Mouse (Mus musculus): ENCODE measurements at regions not wholly inside any gene's neighbourhood (a gene's known extent, or its start where the extent isn't known, plus 50 kb on each side); places are given as distances from the start of the nearest gene placed in this dataset.

GRCm38 (mm10) chr14:105805362-105805761 is 91.3 kb downstream of the Spry2 start:
- WGBS: 86% methylated on average over 5 of the region's 5 CpGs
- Histone ChIP-seq H3K4me1 (peaks cover 23% of the 10 kb centered on the region), H3K4me3 (no peak overlapping the region), H3K27ac (replicated peaks) (no peak overlapping the region), H3K27me3 (replicated peaks; ENCODE audit: low read depth, poor library complexity, severe bottlenecking) (no peaks in the 10 kb centered on the region), H3K9me3 (no peaks in the 10 kb centered on the region), H3K36me3 (replicated peaks) (no peaks in the 10 kb centered on the region)
- DNase-seq (ENCODE audit: low spot score): no peak

GRCm38 (mm10) chr14:105804761-105805160 is 91.9 kb downstream of the Spry2 start:
- no peak for DNase-seq (ENCODE audit: low spot score)
- 73% methylated on average over 5 of the region's 5 CpGs for WGBS
- H3K36me3 ChIP-seq (replicated peaks): no peaks in the 10 kb centered on the region
- no peak overlapping the region for H3K4me3 ChIP-seq
- H3K9me3 ChIP-seq: no peaks in the 10 kb centered on the region
- no peaks in the 10 kb centered on the region for H3K27me3 ChIP-seq (replicated peaks; ENCODE audit: low read depth, poor library complexity, severe bottlenecking)
- peaks cover 29% of the 10 kb centered on the region for H3K4me1 ChIP-seq
- no peak overlapping the region for H3K27ac ChIP-seq (replicated peaks)

GRCm38 (mm10) chr14:105803281-105803680 is 93.3 kb downstream of the Spry2 start:
- Histone ChIP-seq H3K36me3 (replicated peaks) (no peaks in the 10 kb centered on the region), H3K27ac (replicated peaks) (peak overlapping the region; percentile 57; the same call in 1 of the 2 replicates), H3K4me1 (peaks cover 36% of the 10 kb centered on the region), H3K4me3 (no peak overlapping the region), H3K27me3 (replicated peaks; ENCODE audit: low read depth, poor library complexity, severe bottlenecking) (no peaks in the 10 kb centered on the region), H3K9me3 (no peaks in the 10 kb centered on the region)
- 45% methylated on average over 7 of the region's 7 CpGs for WGBS
- no peak for DNase-seq (ENCODE audit: low spot score)

GRCm38 (mm10) chr14:105802529-105803280 is 93.9 kb downstream of the Spry2 start:
- WGBS: 14% methylated on average over 18 of the region's 18 CpGs
- H3K4me1 ChIP-seq: peaks cover 36% of the 10 kb centered on the region
- peak overlapping the region; percentile 41; the same call in 1 of the 2 replicates for H3K4me3 ChIP-seq
- H3K27me3 ChIP-seq (replicated peaks; ENCODE audit: low read depth, poor library complexity, severe bottlenecking): no peaks in the 10 kb centered on the region
- H3K27ac ChIP-seq (replicated peaks): peak overlapping the region; percentile 57
- no peaks in the 10 kb centered on the region for H3K36me3 ChIP-seq (replicated peaks)
- DNase-seq (ENCODE audit: low spot score): peak; percentile 18
- H3K9me3 ChIP-seq: no peaks in the 10 kb centered on the region

- WGBS: 80% methylated on average over 13 of the region's 13 CpGs
- no peak for DNase-seq (ENCODE audit: low spot score)
- Histone ChIP-seq H3K27ac (replicated peaks) (peak overlapping the region; percentile 49; the same call in 1 of the 2 replicates), H3K27me3 (replicated peaks; ENCODE audit: low read depth, poor library complexity, severe bottlenecking) (no peaks in the 10 kb centered on the region), H3K4me3 (no peak overlapping the region), H3K36me3 (replicated peaks) (no peaks in the 10 kb centered on the region), H3K4me1 (peaks cover 36% of the 10 kb centered on the region), H3K9me3 (no peaks in the 10 kb centered on the region)
Observed at GRCm38 (mm10) chr14:105800142-105800925, 96.3 kb downstream of the Spry2 start.

GRCm38 (mm10) chr14:105799401-105799861 is 97.2 kb downstream of the Spry2 start:
- H3K36me3 ChIP-seq (replicated peaks): no peaks in the 10 kb centered on the region
- 13% methylated on average over 3 of the region's 3 CpGs for WGBS
- no peak overlapping the region for H3K4me3 ChIP-seq
- no peaks in the 10 kb centered on the region for H3K9me3 ChIP-seq
- peak; percentile 68 for DNase-seq (ENCODE audit: low spot score)
- peak overlapping the region; percentile 49; the same call in 1 of the 2 replicates for H3K27ac ChIP-seq (replicated peaks)
- H3K4me1 ChIP-seq: peaks cover 36% of the 10 kb centered on the region
- H3K27me3 ChIP-seq (replicated peaks; ENCODE audit: low read depth, poor library complexity, severe bottlenecking): no peaks in the 10 kb centered on the region

GRCm38 (mm10) chr14:105793010-105793702 is 103.5 kb downstream of the Spry2 start:
- Histone ChIP-seq H3K27ac (replicated peaks) (no peak overlapping the region), H3K9me3 (no peaks in the 10 kb centered on the region), H3K4me1 (no peaks in the 10 kb centered on the region), H3K4me3 (no peak overlapping the region), H3K36me3 (replicated peaks) (no peaks in the 10 kb centered on the region), H3K27me3 (replicated peaks; ENCODE audit: low read depth, poor library complexity, severe bottlenecking) (no peaks in the 10 kb centered on the region)
- WGBS: 81% methylated on average over 4 of the region's 4 CpGs
- DNase-seq (ENCODE audit: low spot score): no peak

GRCm38 (mm10) chr14:105790441-105790840 is 106.2 kb downstream of the Spry2 start:
- Histone ChIP-seq H3K4me1 (no peaks in the 10 kb centered on the region), H3K4me3 (no peak overlapping the region), H3K36me3 (replicated peaks) (no peaks in the 10 kb centered on the region), H3K27me3 (replicated peaks; ENCODE audit: low read depth, poor library complexity, severe bottlenecking) (no peaks in the 10 kb centered on the region), H3K27ac (replicated peaks) (no peak overlapping the region), H3K9me3 (no peaks in the 10 kb centered on the region)
- WGBS: 91% methylated on average over 4 of the region's 4 CpGs
- DNase-seq (ENCODE audit: low spot score): no peak

- Histone ChIP-seq H3K9me3 (no peaks in the 10 kb centered on the region), H3K27ac (replicated peaks) (no peak overlapping the region), H3K36me3 (replicated peaks) (no peaks in the 10 kb centered on the region), H3K4me3 (no peak overlapping the region), H3K4me1 (no peaks in the 10 kb centered on the region), H3K27me3 (replicated peaks; ENCODE audit: low read depth, poor library complexity, severe bottlenecking) (no peaks in the 10 kb centered on the region)
- 86% methylated on average over 5 of the region's 5 CpGs for whole genome bisulfite sequencing
- DNase-seq (ENCODE audit: low spot score): no peak
Observed at GRCm38 (mm10) chr14:105783428-105783827, 113.2 kb downstream of the Spry2 start.

GRCm38 (mm10) chr14:105779760-105780159 is 116.9 kb downstream of the Spry2 start:
- H3K36me3 ChIP-seq (replicated peaks): no peaks in the 10 kb centered on the region

GRCm38 (mm10) chr14:105779349-105779748 is 117.3 kb downstream of the Spry2 start:
- 83% methylated on average over 4 of the region's 4 CpGs for WGBS
- no peaks in the 10 kb centered on the region for H3K4me1 ChIP-seq

More at GRCm38 (mm10) chr14:105779760-105780159, 116.9 kb downstream of the Spry2 start:
- 74% methylated on average over 3 of the region's 3 CpGs for whole genome bisulfite sequencing
- H3K27me3 ChIP-seq (replicated peaks; ENCODE audit: low read depth, poor library complexity, severe bottlenecking): no peaks in the 10 kb centered on the region
- H3K4me3 ChIP-seq: no peak overlapping the region
- no peak for DNase-seq (ENCODE audit: low spot score)
- H3K27ac ChIP-seq (replicated peaks): no peak overlapping the region
- H3K9me3 ChIP-seq: no peaks in the 10 kb centered on the region
- no peaks in the 10 kb centered on the region for H3K4me1 ChIP-seq

GRCm38 (mm10) chr14:105773674-105774073 is 122.9 kb downstream of the Spry2 start:
- no peak for DNase-seq (ENCODE audit: low spot score)
- H3K9me3 ChIP-seq: no peaks in the 10 kb centered on the region
- H3K27me3 ChIP-seq (replicated peaks; ENCODE audit: low read depth, poor library complexity, severe bottlenecking): no peaks in the 10 kb centered on the region
- H3K27ac ChIP-seq (replicated peaks): no peak overlapping the region
- no peaks in the 10 kb centered on the region for H3K4me1 ChIP-seq
- no peak overlapping the region for H3K4me3 ChIP-seq
- WGBS: 93% methylated on average over 12 of the region's 12 CpGs
- H3K36me3 ChIP-seq (replicated peaks): no peaks in the 10 kb centered on the region

More at GRCm38 (mm10) chr14:105779349-105779748, 117.3 kb downstream of the Spry2 start:
- no peak overlapping the region for H3K27ac ChIP-seq (replicated peaks)
- H3K36me3 ChIP-seq (replicated peaks): no peaks in the 10 kb centered on the region
- no peak for DNase-seq (ENCODE audit: low spot score)
- no peaks in the 10 kb centered on the region for H3K9me3 ChIP-seq
- no peaks in the 10 kb centered on the region for H3K27me3 ChIP-seq (replicated peaks; ENCODE audit: low read depth, poor library complexity, severe bottlenecking)
- H3K4me3 ChIP-seq: no peak overlapping the region
